Mouse (Mus musculus): ENCODE results near the gene Stat2.

The Stat2 gene

GRCm38 (mm10) chr10:128270287-128270841 is at the start of gene Stat2:
Stat2 (plus strand) TSS chr10:128270559.
- DNase-seq (ENCODE audit: low spot score): peak; percentile 98

GRCm38 (mm10) chr10:128221533-128222286 is 48.6 kb upstream of the Stat2 start:
- no peak for DNase-seq (ENCODE audit: low spot score)

DNA sequence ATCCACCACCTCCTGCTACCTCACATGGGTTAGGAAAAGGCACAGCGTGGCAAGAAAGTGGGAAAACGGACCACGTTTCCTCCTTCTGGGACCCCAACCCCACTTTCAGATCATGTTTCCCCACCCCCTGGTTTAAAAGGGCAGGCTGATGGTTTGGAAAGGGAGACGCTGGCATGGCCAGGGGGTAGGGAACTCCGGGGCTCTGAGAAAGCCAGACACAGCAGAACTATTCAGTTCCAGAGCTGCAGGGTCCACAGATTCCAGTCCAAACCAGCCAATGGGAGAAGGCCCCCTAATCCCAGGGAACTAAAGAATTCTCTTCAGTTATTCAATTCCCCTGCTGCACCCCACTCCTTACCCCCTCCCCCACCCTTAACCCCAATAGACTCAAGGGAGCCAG is 45.3 kb upstream of the Stat2 start:
- no peak for DNase-seq (ENCODE audit: low spot score)

GRCm38 (mm10) chr10:128225538-128225937 is 44.8 kb upstream of the Stat2 start, which contains the start of gene Mip:
Mip (plus strand) TSS chr10:128225838.
- DNase-seq (ENCODE audit: low spot score): no peak

- no peak for DNase-seq (ENCODE audit: low spot score)
These were observed 42.8 kb upstream of the Stat2 start for GRCm38 (mm10) chr10:128227592-128227991.

DNA sequence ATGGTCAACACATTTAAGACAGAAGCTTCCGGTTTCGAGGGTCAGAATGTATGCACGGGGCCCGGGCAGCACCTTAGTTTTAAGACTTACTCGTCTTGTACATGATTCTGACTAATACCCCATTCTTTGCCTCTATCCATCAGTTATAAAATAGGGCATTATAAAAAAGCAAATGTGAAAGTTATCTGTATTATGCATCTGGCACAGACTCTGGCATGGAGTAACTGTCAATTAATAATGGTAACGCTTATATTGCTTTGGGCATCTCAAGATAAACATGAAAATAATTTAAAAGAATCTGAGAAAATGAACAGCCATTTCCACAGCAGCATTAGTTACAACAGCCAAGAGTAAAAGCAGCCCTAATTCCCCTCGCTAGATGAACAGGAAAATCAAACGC is 42.4 kb upstream of the Stat2 start:
- DNase-seq (ENCODE audit: low spot score): no peak

DNA sequence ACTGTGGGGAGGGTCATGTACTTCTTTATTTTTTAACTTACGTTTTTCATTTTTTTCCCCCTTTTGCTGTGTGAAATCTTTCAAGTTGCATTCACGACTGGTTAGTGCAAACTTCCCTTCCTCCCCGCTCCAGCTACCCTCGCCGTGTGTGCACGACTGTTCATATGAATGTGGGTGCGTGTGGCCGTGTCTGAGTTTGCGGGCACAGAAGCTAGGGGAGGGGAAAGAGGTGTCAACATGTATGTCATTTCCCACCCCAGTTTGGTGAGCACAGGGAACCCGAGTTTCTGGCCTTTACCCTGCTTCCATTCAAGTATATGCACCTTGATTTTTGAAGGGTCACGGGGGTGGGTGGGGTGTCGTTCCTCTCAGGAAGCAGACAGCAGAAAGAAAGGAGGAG is 39.8 kb upstream of the Stat2 start:
- DNase-seq (ENCODE audit: low spot score): no peak

GRCm38 (mm10) chr10:128231146-128231545 is 39.2 kb upstream of the Stat2 start:
- DNase-seq (ENCODE audit: low spot score): no peak

DNA sequence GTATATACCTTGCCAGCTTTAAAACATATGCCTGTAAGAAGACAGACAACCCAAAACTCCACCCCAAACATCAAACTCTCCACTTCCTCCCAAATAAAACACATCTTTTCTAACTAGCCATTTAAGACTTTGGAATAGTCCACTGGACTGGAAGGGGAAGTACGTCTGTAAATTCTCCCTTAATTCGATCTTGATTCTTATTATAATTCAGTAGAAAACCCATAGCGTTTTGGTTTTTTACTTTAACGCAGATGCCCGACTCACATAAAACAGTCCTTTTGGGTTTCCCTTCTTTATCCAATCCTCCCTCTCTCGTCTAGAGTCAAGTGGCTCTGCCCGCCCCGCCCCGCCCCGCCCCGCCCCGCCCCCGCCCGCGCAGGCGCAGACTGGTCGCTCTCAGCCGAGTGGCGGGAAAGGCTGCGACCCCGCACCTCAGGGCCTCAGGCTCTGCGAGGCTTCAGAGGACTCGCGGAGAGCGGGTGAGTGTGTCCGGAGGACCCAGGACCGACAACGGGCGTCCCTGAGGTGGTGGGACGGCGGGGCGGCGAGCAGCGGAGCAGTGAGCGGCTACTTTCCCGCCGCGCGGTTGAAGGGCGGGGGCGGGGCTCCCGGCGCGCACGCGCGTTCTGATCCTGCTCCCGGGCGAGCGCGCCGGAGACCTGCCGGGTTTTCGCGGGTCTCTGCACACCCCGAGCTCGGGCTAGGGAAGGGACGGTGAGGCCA is 38.5 kb upstream of the Stat2 start, which contains the start of gene Timeless:
Gene Timeless, plus strand, starts transcription at position 369 of the 723 bp plus-strand sequence.
- peak; percentile 80 for DNase-seq (ENCODE audit: low spot score)

GRCm38 (mm10) chr10:128232420-128232985 is 37.9 kb upstream of the Stat2 start:
- peak; percentile 85 for DNase-seq (ENCODE audit: low spot score)

DNA sequence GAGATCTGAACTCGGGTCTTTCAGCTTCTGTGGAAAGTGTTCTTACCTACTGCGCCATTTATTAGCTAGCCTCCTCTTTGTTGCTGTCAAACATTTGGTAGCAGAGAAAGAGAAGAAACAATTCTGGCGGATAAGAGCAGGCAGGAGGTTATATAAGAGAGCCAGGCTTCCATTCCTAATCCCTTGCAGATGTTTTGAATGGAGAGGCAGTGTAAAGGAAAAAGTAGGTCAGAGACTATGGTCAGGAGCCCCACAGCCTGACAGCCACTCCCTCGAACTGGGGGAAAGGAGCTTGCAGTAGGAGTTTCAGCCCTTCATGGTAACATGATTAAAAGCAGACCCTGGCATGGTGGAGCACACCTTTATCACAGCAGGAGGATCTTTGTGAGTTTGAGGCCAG is 34.0 kb upstream of the Stat2 start:
- no peak for DNase-seq (ENCODE audit: low spot score)

GRCm38 (mm10) chr10:128237807-128238480 is 32.4 kb upstream of the Stat2 start:
- no peak for DNase-seq (ENCODE audit: low spot score)

GRCm38 (mm10) chr10:128239140-128239539 is 31.2 kb upstream of the Stat2 start:
- no peak for DNase-seq (ENCODE audit: low spot score)

GRCm38 (mm10) chr10:128240131-128240530 is 30.2 kb upstream of the Stat2 start:
- no peak for DNase-seq (ENCODE audit: low spot score)

DNA sequence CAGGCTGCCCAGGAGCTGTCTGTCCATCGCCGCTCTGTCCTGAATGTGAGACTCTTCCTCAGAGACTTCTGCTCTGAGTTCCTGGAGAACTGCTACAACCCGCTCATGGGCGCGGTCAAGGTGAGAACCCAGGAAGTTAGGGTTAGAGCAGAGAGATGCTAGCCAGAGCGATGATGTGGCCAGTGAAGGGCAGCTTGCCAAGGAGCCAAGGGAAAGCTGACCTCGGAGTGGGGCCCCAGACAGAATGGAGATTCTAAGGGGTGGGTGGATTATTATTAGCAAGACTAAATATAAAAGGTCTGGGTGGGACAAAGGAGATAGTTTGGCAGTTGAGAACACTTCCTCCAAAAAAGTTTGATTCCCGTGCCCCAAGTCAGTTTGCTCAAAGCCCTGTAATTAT is 27.1 kb upstream of the Stat2 start:
- DNase-seq (ENCODE audit: low spot score): no peak

DNA sequence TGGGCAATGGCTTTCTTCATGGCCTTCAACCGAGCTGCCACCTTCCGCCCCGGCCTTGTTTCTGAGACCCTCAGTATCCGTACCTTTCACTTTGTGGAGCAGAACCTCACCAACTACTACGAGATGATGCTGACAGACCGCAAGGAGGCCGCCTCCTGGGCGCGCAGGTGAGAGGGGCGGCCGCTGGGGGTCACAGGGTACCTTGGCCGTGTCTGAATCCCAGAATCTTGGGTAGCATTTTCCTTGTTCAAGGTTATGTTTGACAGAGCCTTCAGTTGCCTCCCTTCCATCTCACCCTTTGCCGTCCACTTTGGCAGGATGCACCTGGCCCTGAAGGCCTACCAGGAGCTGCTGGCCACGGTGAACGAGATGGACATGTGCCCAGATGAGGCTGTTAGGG is 26.2 kb upstream of the Stat2 start:
- DNase-seq (ENCODE audit: low spot score): no peak

DNA sequence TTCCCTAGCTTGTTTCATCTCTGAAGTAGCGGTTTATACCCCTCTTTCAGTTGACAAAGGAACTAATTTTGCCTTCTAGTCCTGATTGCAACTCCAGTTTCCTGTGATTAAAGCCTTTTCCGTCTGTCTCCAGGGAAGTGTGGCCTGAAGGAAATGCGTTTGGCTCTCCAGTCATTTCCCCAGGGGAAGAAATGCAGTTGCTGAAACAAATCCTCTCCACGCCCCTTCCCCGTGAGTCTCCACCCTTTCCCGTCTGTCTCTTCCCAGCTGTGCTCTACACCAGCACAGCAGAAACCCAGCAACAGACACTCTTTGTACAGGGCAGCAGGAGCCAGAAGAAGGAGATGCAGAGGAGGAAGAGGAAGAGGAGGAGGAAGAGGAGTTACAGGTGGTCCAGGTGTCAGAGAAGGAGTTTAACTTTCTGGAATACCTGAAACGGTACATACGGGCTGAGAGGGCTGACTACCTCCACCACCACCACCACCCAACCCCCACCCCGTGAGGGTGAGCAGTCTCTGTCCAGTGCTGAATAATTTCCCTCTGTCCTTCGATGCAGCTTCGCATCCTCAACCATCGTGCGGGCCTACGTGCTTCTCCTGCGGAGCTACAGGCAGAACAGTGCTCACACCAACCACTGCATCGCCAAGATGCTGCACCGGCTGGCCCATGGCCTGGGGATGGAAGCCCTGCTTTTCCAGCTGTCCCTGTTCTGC is 23.2 kb upstream of the Stat2 start:
- no peak for DNase-seq (ENCODE audit: low spot score)

DNA sequence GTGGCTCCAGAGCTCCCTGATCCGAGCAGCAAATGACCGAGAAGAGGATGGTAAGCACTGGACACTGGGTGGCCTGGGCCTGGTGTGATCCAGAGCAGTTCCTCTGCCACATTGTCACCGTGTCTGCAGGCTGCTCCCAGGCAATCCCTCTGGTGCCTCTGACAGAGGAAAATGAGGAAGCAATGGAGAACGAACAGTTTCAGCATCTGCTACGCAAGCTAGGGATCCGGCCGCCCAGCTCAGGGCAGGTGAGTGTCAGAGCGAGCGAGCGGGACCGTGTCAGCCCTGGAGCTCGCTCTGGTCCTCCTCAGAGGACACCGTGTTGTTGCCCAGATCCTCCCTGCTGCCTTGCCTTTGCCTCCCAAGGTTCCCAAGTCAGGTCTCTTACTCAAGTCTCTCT is 19.8 kb upstream of the Stat2 start:
- no peak for DNase-seq (ENCODE audit: low spot score)

DNA sequence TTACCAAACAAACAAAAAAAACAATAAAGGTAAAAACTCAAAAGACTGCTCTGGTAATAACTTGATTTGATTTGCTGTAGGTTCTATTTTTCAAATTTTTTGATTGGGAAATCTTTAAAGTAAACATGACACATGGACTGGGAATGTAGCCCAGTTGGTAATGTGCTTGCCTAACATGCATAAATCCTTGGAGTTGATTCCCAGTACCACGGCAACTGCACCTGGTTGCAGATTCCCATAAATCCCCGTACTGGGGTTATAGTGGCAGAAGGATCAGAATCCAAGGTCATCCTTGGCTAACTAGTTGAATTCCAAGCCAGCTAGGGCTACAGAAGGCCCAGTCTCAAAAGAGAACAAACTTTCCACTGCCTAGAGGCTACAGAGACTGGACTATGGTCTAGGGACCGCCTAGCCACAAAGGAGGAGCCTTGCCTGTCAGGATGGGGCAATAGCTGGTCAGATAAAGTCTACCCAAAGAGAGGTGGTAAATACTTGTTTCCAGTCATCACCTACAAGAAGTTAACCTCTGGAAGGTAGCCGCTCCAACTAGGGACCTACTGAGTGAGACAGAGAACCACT is 16.6 kb upstream of the Stat2 start, which contains the start of gene Apon:
Gene Apon, plus strand, starts transcription at position 420 of the 579 bp plus-strand sequence.
- no peak for DNase-seq (ENCODE audit: low spot score)

DNA sequence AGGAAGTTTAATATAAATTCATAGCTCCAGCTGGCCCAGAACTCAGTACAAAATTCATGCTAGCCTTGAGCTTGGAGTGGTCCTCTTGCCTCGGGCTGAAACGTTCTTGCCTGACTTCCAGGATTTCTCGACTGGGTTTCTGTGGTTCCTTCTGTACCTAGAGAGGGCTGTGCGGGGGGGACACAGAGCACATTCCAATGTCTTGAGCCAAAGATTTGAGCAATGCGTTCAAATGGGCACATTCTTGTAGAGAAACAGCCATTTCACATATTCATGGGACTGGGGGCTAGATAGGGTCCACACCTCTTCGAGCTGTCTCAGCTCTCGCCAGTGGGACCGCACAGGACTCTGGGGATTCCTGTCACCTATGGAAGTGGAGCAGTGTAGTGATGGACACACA is 14.4 kb upstream of the Stat2 start:
- no peak for DNase-seq (ENCODE audit: low spot score)

- DNase-seq (ENCODE audit: low spot score): no peak
These were observed 14.0 kb upstream of the Stat2 start for GRCm38 (mm10) chr10:128256328-128256727.

All from c-Kit-positive CD71-positive TER-119-positive erythroid progenitor cells, embryonic 14.5 days (primary cell).